Mouse (Mus musculus): ENCODE results near the gene 4933430I17Rik.
"Not testable (repeated sequence)": the region's sequence is repeated elsewhere in the genome, so short reads cannot be mapped to it uniquely, and the experiment has no call there.

4933430I17Rik gene

DNA sequence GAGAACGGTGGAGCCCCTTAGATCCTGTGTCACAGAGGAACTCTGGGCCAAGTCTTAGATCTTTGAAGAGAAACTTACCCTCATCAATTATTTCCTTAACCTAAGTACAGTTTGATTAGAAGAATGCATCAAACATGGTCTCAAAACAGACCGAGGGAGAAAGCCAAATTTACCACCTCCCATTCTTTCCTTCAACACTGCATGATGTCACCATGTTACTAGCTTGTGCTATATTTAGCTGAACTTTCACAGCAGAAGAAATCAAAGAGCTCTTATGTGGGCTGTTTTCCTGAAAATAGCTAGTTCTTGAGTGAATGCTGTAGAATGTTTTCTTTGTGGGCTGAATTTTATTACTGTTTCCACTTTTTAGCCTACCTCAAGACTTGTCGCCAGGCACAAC, 32.3 kb downstream of the 4933430I17Rik start:
- no peak for DNase-seq

DNA sequence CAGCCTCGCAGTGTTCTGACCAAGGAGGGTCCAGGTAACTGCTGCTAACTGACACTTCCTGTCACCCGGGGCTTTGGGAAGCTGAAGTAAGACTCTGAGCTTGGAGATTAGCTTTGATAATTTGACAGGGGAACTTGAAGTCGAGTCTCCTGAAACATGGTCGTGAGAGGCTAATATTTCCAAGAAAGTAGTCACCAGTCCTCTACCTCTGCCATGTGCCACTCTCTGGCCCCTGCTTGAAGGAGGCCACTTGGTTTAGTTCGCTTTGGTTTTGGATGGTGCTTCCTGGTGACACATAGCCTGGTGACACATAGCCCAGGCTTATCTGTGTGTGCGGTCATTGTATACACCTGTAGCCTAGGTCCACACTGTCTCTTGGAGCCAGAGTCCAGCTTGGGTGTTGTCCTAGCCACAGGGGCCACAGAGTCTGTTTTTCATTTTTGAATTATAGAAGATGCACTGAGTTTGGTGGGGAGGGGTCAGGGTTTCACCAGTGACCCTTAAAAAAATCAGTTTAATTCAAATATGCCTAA, 34.7 kb downstream of the 4933430I17Rik start, which contains the start of gene Rgs3:
Gene Rgs3, plus strand, starts transcription at position 51 of the 533 bp plus-strand sequence.
- no peak for DNase-seq

DNA sequence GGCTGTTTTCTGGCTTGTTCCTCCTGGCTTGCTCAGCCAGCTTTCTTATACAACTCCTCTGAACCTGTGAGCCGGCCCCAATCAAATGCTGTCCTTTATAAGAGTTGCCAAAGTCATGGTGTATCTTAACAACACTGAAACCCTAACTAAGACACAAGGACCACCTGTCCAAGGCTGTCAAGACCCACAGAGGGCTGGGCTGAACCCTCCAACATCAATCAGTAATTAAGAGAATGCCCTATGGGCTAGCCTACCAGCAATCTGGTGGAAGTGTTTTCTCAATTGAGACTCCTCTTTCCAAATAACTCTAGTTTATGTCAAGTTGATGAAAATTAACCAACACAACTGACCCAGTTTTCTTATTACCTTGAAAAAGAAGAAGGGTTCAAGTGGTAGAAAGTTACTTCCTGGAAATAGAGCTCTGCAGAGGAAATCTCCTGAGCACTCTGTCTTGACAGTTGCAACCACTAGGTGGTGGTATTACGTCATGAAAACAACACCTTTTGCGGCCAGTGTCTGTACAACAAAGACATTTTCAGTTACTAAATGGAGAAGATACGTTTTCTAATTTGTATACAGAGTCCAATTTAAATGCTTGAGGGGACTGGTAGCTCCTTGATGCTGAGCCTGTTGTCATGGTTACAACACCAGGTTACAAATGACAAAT, 35.9 kb downstream of the 4933430I17Rik start:
- peak; percentile 37 for DNase-seq

DNA sequence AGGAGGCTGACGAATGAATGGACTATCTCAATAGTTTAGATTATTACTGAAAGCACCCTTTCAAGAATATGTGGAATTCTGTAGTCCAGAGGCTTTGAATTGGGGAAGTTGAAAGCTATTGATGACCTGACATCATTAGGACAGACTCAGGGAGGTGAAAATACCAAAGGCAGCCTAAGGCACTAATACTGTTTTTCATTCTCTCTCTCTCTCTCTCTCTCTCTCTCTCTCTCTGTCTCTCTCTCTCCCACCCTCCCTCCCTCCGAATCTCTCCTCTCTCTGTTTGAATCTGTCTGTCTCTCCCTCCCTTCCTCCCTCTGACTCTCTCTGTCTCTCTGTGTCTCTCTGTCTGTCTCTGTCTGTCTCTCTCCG, 36.4 kb downstream of the 4933430I17Rik start:
- no peak for DNase-seq

DNA sequence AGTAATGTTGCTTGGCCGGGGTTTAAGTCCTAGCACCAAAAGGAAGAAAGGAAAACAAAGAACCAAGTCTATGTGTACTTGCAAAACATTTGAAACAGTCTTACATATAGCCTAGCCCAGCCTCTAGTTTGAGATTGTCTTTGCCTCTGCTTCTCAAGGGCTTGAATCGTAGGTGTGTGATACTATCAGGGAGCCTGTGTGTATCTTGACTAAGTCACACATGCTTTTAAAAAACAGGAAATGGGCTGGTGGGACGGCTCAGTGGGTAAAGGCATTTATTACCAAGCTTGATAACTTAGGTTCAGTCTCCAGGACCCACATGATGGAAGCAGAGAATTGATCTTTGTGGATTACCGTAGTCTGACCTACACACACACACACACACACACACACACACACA, 36.8 kb downstream of the 4933430I17Rik start:
- DNase-seq = no peak

DNA sequence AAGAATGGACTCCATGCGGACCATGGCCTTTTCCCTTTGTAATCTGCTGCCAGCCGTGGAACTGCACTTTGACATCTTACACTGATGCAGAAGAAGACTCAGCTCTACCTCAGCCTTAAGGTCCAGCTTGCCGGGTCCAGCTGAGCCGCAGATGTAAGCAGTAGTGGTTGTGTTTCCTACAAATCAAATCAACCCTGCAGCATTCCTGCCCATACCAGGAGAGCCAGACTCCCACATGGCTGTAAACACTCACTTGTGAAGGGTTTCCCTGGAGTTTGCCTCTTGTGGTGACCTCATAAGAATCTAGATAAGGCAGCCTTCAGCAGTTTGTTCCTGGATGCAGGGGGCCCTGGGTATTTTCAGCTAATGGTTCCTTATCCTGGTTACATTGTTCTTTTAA, 41.4 kb downstream of the 4933430I17Rik start:
- DNase-seq = no peak

DNA sequence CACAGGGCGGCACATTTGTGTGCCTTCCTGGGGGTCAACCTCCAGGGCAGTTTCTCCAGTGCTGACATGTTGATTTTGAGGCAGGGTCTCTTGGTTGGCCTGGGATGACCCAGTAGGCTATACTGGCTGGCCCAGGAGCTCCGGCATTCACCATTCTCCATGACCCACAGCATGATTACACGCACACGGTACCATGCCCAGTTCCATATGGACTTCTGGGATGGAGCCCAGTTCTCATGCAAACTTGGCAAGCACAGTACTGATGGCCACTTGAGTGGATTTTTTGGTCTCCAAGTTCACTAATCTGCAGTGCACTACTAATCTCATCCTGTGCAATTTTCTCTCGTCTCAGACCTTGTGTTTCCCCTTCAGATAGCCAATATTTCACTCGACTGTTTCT, 42.5 kb downstream of the 4933430I17Rik start:
- DNase-seq = no peak

DNA sequence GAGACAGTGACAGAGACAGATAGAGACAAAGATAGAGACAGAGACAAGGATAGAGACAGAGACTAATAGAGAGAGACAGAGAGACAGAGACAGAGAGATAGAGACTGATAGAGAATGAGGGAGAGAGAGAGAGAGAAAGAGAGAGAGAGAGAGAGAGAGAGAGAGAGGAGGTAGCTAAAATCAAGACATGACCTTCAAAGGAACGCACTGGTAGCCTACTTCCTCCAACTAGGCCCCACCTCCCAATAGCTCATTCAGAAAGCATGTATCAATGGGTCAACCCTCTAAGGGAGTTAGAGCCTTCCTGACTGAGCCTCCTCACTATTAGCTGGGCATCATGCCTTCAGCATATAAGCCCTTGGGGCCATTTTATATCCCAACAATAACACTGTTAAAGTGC, 43.2 kb downstream of the 4933430I17Rik start:
- no peak for DNase-seq

DNA sequence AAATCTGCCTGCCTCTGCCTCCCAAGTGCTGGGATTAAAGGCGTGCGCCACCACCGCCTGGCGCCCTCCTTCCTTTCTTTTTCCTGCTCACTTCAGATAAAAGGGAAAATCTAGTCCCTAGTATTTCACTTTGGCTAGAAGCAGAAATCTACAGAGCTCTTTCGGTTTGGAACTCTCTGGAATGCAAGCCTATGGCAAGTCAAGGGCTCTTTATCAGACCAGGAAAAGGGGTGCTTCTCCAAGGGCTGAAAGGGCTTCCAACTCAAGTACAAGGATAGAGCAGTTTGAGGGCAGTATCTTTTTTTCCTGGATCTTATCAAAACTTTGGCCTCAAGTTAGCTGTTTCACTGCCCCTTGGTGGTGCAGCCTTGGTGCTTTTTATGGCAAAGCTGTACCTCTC, 44.4 kb downstream of the 4933430I17Rik start:
- DNase-seq = no peak

DNA sequence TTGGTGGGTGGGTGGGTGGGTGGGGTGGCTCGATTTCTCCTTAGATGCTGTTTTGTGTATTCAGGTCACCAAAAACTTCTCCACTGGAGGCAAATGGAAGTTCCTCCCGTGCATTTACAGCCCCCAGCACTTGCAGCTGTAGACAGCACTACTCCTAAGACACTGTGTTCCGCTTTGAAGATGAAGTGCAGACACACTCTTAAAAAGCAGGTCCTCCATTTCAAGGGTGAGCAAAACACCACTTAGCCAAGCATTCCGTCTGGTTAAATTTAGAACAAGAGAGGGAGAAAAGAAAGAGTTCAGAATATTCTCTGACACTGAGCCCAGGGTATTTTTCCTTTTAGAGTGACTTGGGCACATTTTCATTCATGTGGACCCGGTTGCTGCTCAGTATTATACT, 44.9 kb downstream of the 4933430I17Rik start:
- DNase-seq = no peak

DNA sequence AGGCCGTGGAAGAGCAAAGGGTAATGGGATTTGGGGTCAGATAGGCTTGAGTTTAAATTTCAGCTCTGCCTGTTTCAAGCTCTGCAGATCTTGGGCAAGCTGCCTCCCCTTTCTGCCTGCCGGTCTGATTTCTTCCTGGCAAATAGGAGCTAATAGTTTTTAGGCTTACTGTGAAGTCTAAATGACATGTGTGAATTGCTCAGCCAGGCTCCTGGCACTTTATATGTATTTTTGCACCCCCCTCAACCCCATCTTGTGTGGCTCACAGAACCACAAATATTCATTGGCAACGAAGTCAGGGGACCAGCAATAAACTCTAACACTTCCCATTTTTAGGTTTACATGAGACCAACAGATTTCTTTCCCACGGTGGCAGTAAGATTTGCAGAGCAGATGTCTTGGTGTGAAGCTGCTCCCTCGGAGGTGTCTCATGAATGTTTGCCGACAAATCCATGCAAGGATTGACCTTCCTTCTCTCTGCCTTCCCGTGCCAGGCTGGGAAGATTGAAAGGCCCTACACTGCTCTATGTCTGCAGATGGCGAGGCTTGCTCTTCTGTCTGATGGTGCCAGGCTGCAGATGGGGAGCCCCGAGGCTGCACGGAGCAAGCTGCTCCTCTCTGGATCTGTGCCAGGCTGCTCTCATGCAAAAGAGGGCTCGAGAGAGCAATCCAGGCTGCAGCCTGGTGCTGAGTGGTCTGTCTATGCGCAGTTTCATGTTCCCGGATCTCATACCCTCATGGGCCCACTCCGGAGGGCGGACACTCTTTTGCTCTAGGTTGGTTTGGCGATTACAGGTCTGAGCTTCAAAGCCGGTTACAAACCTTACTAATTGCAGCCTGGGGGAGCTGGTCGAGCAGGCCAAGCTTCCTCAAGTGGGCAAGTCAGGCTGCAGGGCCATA, 57.4 kb downstream of the 4933430I17Rik start:
- DNase-seq = peak; percentile 7

DNA sequence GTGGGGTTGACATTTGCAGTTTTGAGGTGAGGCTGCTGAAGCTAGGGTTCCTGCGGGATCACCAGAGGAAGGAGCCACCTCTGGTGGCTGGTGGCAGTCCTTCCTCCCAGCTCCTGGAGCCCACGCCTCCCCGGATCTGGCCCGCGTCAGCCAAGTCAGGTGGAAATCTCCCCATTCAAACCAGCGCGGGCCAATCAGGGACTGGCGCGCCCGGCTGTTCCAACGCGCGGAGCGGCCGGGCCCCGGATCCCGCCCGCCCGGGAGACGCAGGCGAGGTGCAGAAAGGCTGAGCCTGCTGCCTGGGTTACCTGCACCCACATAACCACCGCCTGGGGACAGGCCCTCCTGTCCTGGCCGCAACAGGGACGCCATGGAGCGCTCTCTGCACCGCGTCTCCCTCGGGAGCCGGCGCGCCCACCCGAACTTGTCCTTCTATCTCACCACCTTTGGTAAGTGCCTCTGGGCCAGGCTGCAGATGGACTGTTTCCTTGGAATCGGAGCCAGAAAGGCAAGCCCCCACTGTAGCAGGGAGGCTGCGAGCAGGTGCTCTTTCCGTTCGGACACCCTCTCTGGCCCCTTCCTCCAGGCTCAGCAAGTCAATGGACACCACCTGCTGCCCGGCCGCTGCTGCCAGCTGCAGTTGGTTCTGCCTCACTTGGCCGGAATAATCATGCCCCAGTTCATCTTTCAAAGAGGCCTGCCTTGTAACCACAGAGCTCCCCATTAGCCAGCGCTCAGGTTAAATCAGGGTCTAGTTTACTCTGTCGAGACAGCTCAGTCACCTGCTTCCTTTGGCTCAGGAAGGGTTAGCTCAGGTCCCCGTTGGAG, 58.3 kb downstream of the 4933430I17Rik start:
- peak; percentile 30 for DNase-seq

DNA sequence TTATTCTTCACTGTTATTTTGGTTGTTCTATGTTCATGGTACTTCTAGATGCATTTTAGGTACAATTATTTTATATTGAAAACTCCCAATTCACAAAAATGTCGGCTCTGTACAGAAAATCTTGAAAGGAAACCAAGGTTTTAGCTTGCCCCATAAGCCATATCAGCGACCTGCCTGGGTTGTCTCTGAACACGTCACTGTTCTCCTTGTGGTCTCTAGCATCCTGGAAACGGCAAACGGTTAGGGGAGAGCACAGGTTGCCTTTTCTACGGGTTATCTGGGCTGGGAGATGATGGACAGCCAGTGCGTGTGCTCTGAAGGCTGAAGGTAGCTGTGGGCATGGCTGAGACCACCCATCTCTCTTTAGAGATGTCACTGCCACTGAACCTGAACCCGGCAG, 61.9 kb downstream of the 4933430I17Rik start:
- DNase-seq = no peak

DNA sequence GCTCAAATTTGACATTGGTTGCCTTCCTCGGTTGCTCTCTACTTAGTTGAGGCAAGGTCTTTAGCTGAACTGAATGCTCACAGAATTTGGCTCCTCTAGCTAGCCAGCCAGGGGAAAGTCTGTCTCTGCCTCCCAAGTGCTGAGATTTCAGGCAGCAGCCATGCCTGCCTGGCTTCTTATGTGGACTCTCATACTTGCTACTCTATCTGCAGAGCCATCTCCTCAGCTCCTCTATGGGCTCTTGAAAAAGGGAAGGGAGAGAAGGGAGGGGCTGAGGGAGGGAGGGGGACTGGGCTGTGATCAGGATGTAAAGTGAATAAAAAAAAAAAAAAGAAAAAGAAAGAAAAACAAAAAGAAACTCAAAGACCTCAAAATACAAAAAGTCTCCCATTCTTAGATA, 65.7 kb downstream of the 4933430I17Rik start:
- DNase-seq = no peak

DNA sequence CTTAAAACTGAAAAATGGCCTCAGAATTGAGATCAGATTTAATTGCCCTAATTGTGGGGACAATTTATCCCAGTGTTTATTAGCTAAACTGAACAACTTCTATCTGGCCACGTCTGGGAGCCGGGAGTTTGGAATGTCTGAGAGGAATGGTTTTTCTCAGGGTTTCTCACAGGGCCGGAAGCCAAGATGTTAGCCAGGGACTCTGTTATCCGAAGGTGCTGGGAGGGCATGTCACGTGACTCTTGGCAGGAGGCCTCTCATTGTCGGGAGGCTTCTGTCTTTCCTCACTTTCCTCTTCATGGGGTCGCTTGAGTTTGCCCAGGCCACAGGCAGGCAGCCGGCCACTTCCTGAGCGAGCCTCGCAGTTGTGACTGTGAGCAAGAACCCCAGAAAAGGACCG, 66.2 kb downstream of the 4933430I17Rik start:
- peak; percentile 25 for DNase-seq

DNA sequence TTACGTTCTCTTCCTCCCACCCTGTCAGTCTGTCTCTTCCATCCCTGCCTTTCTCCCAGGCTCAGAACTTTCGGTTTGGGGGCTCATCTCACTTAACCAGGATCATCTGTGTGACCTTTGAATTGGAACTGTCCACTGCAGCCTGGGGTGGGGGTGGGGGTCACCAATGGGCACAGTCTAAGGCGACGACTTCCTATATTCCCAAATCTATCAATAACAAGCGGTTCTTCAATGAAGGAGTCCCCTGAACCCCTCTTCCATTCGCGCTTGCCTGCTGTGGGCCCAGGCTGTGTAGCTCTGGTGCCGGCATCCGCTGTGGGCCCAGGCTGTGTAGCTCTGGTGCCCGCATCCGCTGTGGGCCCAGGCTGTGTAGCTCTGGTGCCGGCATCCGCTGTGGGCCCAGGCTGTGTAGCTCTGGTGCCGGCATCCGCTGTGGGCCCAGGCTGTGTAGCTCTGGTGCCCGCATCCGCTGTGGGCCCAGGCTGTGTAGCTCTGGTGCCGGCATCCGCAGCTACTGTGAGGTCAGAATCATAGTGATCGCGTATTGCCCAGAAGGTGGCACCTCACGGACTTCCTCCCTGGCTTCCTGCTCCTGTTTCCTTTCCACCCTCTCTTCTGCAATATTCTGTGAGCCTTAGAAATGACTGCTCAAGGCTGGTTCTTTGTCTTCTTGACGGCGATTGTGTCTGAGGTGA, 68.5 kb downstream of the 4933430I17Rik start:
- DNase-seq = not testable (repeated sequence)

DNA sequence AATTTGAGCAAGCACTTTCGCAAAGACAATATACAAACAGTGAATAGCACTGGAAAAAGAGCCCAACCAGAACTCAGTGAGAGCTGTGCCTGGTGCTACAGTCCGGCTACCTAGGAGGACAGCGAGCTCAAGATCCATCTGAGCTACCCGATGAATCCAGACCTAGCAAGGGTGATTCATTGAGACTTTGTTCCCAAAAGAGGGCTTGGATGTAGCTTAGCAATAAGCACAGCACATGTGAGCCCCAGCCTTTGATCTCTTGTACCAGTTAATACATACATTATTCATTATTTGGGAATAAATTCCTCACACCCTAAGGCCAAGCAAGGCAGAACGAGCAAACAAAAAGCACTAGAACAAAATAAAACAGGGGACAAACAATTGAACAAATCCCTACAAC, 69.3 kb downstream of the 4933430I17Rik start:
- no peak for DNase-seq

DNA sequence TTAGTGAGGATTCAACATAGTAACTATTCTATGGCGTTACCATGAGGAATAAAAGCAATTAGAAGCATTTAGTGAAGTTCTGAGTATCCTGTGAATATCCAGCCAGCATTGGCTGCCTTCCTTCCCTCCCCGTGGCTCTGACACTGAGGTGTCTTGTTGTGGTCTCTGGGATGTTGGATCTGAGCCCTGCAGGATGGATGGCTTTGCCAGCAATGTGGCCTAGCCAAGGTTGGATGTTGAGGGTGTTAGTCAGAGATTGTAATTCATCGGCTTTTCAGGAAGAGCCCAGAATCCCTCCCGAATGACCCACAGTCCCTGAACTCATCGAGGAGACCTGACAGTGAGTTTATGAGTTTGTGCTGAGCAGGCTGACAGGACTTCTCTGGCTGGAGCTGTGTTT, 70.9 kb downstream of the 4933430I17Rik start:
- peak; percentile 58 for DNase-seq
